Mouse (Mus musculus): ENCODE results near the gene Mb21d2. TPM values are rescaled to one million over a fixed set of nuclear protein-coding genes. Genes with fewer than 3 reads are reported as not detected.
A peak's percentile ranks its signal among the peaks of the same experiment; 100 is the strongest.

Mb21d2 gene
- 1 to 10 TPM; 7.1 to 8.7 TPM for total RNA-seq (2021)
- long read RNA-seq, experiment 1, partial matches to known transcripts: 0 of 5 reads
- long read RNA-seq, experiment 1, other reads (novel, unspliced or antisense): 4 of 5 reads
- long read RNA-seq, experiment 2, partial matches to known transcripts: 0 of 2 reads
- long read RNA-seq, experiment 2, other reads (novel, unspliced or antisense): 1 of 2 reads

GRCm38 (mm10) chr16:28928815-28929685 is at the start of gene Mb21d2:
Gene Mb21d2, minus strand, starts transcription at chr16:28929673.
- intact Hi-C loops (cut with DNase I): loop anchor here (5.0 kb wide), 1 partner anchor 67 kb away; no protein-coding TSS in a partner anchor
- peak; percentile 17 to 44 for DNase-seq

- intact Hi-C loops (cut with DNase I): no loop called here
- no peak for DNase-seq
Observed at GRCm38 (mm10) chr16:28966236-28966635, 36.8 kb upstream of the Mb21d2 start.

- intact Hi-C loops (cut with DNase I): no loop called here
- DNase-seq: no peak
Observed at GRCm38 (mm10) chr16:28964048-28964447, 34.6 kb upstream of the Mb21d2 start.

DNA sequence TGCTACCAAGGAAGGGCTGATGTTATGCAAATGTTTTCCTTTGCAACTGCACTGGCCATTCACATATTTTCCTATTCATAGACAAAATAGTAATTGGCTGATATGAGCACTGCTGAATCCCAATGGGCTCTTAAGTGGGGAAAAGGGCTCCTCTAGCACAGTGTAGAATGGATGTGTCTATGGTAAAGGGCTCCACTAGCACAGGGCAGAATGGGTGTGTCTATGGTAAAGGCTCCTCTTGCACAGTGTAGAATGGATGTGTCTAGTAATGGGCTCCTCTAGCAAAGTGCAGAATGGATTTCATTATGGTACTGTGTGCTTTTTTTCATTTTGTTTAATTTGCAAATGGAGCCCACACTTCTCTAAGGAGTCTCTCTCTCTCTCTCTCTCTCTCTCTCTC is 33.5 kb upstream of the Mb21d2 start:
- intact Hi-C loops (cut with DNase I): no loop called here
- no peak for DNase-seq

- DNase-seq: no peak
- intact Hi-C loops (cut with DNase I): no loop called here
Observed at GRCm38 (mm10) chr16:28949810-28950209, 20.3 kb upstream of the Mb21d2 start.

- intact Hi-C loops (cut with DNase I): no loop called here
Observed at GRCm38 (mm10) chr16:28943254-28943653, 13.8 kb upstream of the Mb21d2 start.

DNA sequence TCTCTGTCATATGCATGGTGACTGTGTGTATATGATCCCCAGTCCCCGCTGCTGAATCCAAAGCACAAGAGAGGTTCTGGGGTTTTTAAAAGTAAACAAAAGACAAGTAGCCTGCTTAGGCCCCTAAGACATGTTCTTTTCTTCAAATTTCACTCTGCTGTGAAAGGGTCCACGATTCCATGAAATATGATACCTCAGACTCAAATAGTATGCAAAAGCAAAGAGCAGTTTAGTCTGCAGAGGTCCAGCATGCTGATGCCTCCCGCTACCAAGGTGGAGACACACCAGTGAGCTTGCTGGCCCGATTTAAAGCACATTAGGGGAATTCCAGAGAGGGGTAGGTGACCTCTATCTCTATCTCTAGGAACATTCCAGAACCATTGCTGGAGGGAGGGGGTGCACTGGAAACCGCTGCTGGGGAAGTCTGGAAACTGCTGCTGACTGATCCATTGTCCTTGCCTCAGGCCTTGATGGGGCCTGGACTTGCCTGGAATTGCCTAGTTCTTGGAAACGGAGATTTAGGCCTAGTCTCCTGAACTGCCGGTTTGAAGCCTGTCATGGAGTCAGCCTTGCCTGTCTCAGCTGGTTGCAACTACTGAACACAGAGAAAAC is 6.8 kb upstream of the Mb21d2 start:
- DNase-seq: no peak
- intact Hi-C loops (cut with DNase I): loop anchor here (10.0 kb wide), 1 partner anchor 629 kb away; no protein-coding TSS in a partner anchor

More at GRCm38 (mm10) chr16:28943254-28943653, 13.8 kb upstream of the Mb21d2 start:
- DNase-seq: no peak

GRCm38 (mm10) chr16:28935701-28936100 is 6.2 kb upstream of the Mb21d2 start:
- DNase-seq: no peak
- intact Hi-C loops (cut with DNase I): loop anchor here (10.0 kb wide), 1 partner anchor 629 kb away; no protein-coding TSS in a partner anchor

DNA sequence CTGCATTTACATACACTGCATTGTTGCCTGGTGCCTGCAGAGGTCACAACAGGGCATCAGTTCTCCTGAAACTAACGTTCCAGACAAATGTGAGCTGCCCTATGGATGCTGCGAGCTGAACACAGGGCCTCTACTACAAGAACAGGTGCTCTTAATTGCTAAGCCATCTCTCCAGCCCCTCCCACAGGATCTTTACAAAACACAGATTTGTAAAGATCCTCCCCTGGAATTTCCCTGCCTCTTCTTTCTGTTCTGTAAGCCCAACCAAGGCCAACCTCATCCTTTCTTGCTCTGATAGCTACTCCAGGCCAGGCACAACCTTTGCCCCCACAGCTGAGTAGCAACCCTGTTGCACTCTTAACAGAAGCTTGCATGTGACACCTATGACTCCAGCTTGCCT is 1.7 kb upstream of the Mb21d2 start:
- intact Hi-C loops (cut with DNase I): loop anchor here (10.0 kb wide), 1 partner anchor 634 kb away; no protein-coding TSS in a partner anchor
- DNase-seq: no peak

GRCm38 (mm10) chr16:28930426-28930825 is 953 bp upstream of the Mb21d2 start:
- intact Hi-C loops (cut with DNase I): loop anchor here (10.0 kb wide), 1 partner anchor 634 kb away; no protein-coding TSS in a partner anchor
- no peak for DNase-seq

DNA sequence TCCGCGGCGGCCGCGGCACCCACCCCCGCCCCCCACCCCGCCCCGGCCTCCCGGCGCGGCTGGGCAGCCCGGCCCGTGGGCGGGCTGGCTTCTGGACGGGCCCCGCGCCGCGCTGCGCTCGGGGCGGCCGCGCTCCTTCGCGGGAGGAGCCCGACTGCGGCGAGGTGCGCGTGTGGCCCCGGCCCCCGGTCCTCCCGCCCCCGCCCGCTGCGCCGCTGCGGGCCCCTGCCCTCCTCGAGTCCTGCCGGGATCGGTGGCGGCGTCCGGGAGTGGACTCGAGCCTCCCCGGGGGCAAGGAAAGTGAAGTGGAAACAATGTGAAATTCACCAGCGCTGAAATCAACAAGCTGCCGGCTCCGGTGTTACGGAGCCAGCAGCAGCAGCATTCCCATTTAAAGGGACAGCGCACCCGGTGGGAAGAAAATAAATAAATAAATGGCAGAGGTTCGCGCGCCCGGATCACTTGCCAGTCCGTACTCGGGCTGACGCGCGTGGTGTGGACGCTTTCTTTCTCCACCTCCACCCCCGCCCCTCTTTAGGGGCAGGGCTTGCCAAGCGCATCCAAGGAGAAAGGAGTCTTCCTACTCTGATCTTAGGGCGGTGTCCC is 316 bp upstream of the Mb21d2 start:
- intact Hi-C loops (cut with DNase I): loop anchor here (5.0 to 10.0 kb wide), 2 partner anchors 67 to 635 kb away; no protein-coding TSS in a partner anchor

GRCm38 (mm10) chr16:28928466-28928814 is 1.0 kb downstream of the Mb21d2 start:
- no peak for DNase-seq
- intact Hi-C loops (cut with DNase I): loop anchor here (5.0 kb wide), 1 partner anchor 66 kb away; no protein-coding TSS in a partner anchor

More for the DNA sequence above, 316 bp upstream of the Mb21d2 start:
- DNase-seq: peak; percentile 9 to 62

- intact Hi-C loops (cut with DNase I): loop anchor here (5.0 kb wide), 1 partner anchor 65 kb away; no protein-coding TSS in a partner anchor
- DNase-seq: no peak
Observed at GRCm38 (mm10) chr16:28927381-28927780, 2.1 kb downstream of the Mb21d2 start.

DNA sequence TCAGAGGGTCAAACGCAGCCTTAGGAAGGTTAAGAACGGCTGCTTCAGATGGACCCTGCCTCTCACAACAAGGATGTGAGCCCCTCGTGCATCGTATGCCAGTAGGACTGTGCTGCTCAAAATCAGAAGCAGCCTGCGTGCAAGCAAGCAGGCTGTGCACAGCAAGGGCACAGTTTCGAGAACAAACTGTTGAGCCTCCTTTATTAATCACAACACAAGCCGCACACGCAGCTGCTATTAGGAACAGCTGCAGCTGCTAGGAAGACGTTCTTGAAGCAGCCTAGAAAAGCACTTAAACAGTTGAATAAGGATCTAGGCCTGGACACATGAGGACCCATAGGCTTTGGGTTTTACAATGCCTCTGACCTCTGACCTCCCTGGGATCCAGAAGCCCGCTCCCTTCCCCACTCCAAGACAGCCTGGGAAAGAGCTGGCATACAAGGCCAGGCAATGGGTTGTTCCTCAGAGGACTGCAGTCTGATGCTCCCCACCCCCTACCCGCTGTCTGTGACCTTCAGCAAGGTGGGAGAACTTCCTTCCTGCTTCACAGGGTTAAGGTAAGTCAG is 10.1 kb downstream of the Mb21d2 start:
- DNase-seq: no peak
- intact Hi-C loops (cut with DNase I): no loop called here

- no peak for DNase-seq
- intact Hi-C loops (cut with DNase I): no loop called here
Observed at GRCm38 (mm10) chr16:28915362-28915761, 14.1 kb downstream of the Mb21d2 start.

DNA sequence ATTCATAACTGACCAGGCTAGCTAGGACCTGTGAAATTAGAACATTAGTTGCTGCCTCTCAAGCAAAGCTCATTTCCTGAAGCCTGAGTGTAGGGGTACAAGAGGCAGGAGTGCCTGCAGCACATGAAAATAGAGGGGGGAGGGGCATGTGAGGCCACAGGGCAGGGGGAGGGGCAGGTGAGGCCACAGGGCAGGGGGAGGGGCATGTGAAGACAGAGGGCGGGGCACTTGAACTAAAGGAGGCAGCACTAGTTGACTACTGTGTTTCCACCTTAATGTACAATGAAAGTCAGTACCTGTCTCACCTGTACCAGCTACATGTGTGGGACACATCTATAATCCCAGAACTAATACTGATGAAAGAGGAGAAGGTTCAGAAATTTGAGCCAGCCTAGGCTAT is 14.8 kb downstream of the Mb21d2 start:
- intact Hi-C loops (cut with DNase I): no loop called here
- no peak for DNase-seq

- intact Hi-C loops (cut with DNase I): no loop called here
- DNase-seq: no peak
Observed at GRCm38 (mm10) chr16:28911414-28912050, 17.9 kb downstream of the Mb21d2 start.

GRCm38 (mm10) chr16:28906370-28907275 is 22.9 kb downstream of the Mb21d2 start:
- DNase-seq: no peak
- intact Hi-C loops (cut with DNase I): loop anchor here (1.0 kb wide), 1 partner anchor 26 kb away; no protein-coding TSS in a partner anchor
